Mouse (Mus musculus): Measurements from ENCODE around the gene Kirrel. TPM values are rescaled to one million over a fixed set of nuclear protein-coding genes. Genes with fewer than 3 reads are reported as not detected.

Kirrel gene
- polyA plus RNA-seq, 2 experiments, result 11.3 to 46.6 TPM

- Histone ChIP-seq H3K9me3 (ENCODE audit: control insufficient read depth, low read length) (no peaks in the 10 kb centered on the region), H3K4me2 (replicated peaks; ENCODE audit: low read depth, low read length, severe bottlenecking) (no peak overlapping the region), H3K27me3 (ENCODE audit: control insufficient read depth, insufficient read depth, low read length) (no peaks in the 10 kb centered on the region), H3K4me1 (ENCODE audit: control insufficient read depth, insufficient read depth, low read length) (peaks cover 88% of the 10 kb centered on the region), H3K4me3 (replicated peaks; ENCODE audit: low read length) (no peak overlapping the region), H3K9ac (ENCODE audit: low read depth, low read length, severe bottlenecking) (no peak overlapping the region), H3K27ac (replicated peaks; ENCODE audit: low read depth, low read length) (peak overlapping the region; percentile 21), H3K36me3 (ENCODE audit: control insufficient read depth, insufficient read depth, low read length) (no peaks in the 10 kb centered on the region; the same call in 1 of the 2 replicates)
- WGBS, result 51% methylated on average over 15 of the region's 15 CpGs
- DNase-seq (ENCODE audit: low spot score), result no peak
- TF ChIP-seq POLR2A (IDR thresholded peaks at IDR 0.05; ENCODE audit: borderline replicate concordance, extremely low read depth, insufficient read depth, insufficient read length), result no peak
- no peak for ATAC-seq (ENCODE audit: low FRiP score, low read depth)
Measured at GRCm38 (mm10) chr3:87154398-87155287, 19.9 kb downstream of the Kirrel start.

- Histone ChIP-seq H3K9me3 (ENCODE audit: control insufficient read depth, low read length) (no peaks in the 10 kb centered on the region), H3K9ac (ENCODE audit: low read depth, low read length, severe bottlenecking) (no peak overlapping the region), H3K27me3 (ENCODE audit: control insufficient read depth, insufficient read depth, low read length) (no peaks in the 10 kb centered on the region), H3K27ac (replicated peaks; ENCODE audit: low read depth, low read length) (peak overlapping the region; percentile 53), H3K36me3 (ENCODE audit: control insufficient read depth, insufficient read depth, low read length) (no peaks in the 10 kb centered on the region; the same call in 1 of the 2 replicates), H3K4me1 (ENCODE audit: control insufficient read depth, insufficient read depth, low read length) (peaks cover 82% of the 10 kb centered on the region), H3K4me2 (replicated peaks; ENCODE audit: low read depth, low read length, severe bottlenecking) (no peak overlapping the region), H3K4me3 (replicated peaks; ENCODE audit: low read length) (no peak overlapping the region)
- DNase-seq (ENCODE audit: low spot score) (no peak), ATAC-seq (ENCODE audit: low FRiP score, low read depth) (no peak)
- WGBS, result 43% methylated on average over 2 of the region's 2 CpGs
- no peak for TF ChIP-seq POLR2A (IDR thresholded peaks at IDR 0.05; ENCODE audit: borderline replicate concordance, extremely low read depth, insufficient read depth, insufficient read length)
Measured at GRCm38 (mm10) chr3:87153038-87153437, 21.5 kb downstream of the Kirrel start.

- Histone ChIP-seq H3K27ac (replicated peaks; ENCODE audit: low read depth, low read length) (peak overlapping the region; percentile 98), H3K4me1 (ENCODE audit: control insufficient read depth, insufficient read depth, low read length) (peaks cover 78% of the 10 kb centered on the region), H3K4me2 (replicated peaks; ENCODE audit: low read depth, low read length, severe bottlenecking) (no peak overlapping the region), H3K4me3 (replicated peaks; ENCODE audit: low read length) (no peak overlapping the region), H3K9me3 (ENCODE audit: control insufficient read depth, low read length) (no peaks in the 10 kb centered on the region), H3K27me3 (ENCODE audit: control insufficient read depth, insufficient read depth, low read length) (no peaks in the 10 kb centered on the region), H3K9ac (ENCODE audit: low read depth, low read length, severe bottlenecking) (no peak overlapping the region), H3K36me3 (ENCODE audit: control insufficient read depth, insufficient read depth, low read length) (peaks cover under 1% of the 10 kb centered on the region; the same call in 1 of the 2 replicates)
- DNase-seq (ENCODE audit: low spot score) (no peak), ATAC-seq (ENCODE audit: low FRiP score, low read depth) (no peak)
- TF ChIP-seq POLR2A (IDR thresholded peaks at IDR 0.05; ENCODE audit: borderline replicate concordance, extremely low read depth, insufficient read depth, insufficient read length), result no peak
- 81% methylated on average over 4 of the region's 4 CpGs for WGBS
Measured at GRCm38 (mm10) chr3:87152111-87152738, 22.3 kb downstream of the Kirrel start.

- Histone ChIP-seq H3K27me3 (ENCODE audit: control insufficient read depth, insufficient read depth, low read length) (no peaks in the 10 kb centered on the region), H3K9me3 (ENCODE audit: control insufficient read depth, low read length) (no peaks in the 10 kb centered on the region), H3K4me2 (replicated peaks; ENCODE audit: low read depth, low read length, severe bottlenecking) (peak overlapping the region; percentile 45), H3K9ac (ENCODE audit: low read depth, low read length, severe bottlenecking) (peak overlapping the region; percentile 38), H3K27ac (replicated peaks; ENCODE audit: low read depth, low read length) (peak overlapping the region; percentile 98), H3K4me1 (ENCODE audit: control insufficient read depth, insufficient read depth, low read length) (peaks cover 71% of the 10 kb centered on the region), H3K4me3 (replicated peaks; ENCODE audit: low read length) (no peak overlapping the region), H3K36me3 (ENCODE audit: control insufficient read depth, insufficient read depth, low read length) (peaks cover 7% of the 10 kb centered on the region)
- 36% methylated on average over 2 of the region's 2 CpGs for WGBS
- no peak for TF ChIP-seq POLR2A (IDR thresholded peaks at IDR 0.05; ENCODE audit: borderline replicate concordance, extremely low read depth, insufficient read depth, insufficient read length)
- ATAC-seq (ENCODE audit: low FRiP score, low read depth) (no peak), DNase-seq (ENCODE audit: low spot score) (no peak)
Measured at GRCm38 (mm10) chr3:87151294-87151826, 23.2 kb downstream of the Kirrel start.

- no peaks in the 10 kb centered on the region for H3K9me3 ChIP-seq (ENCODE audit: control insufficient read depth, low read length)
- ATAC-seq (ENCODE audit: low FRiP score, low read depth) (peak; percentile 91), DNase-seq (ENCODE audit: low spot score) (peak; percentile 91)
- peak overlapping the region; percentile 45 for H3K4me2 ChIP-seq (replicated peaks; ENCODE audit: low read depth, low read length, severe bottlenecking)
- TF ChIP-seq POLR2A (IDR thresholded peaks at IDR 0.05; ENCODE audit: borderline replicate concordance, extremely low read depth, insufficient read depth, insufficient read length), result no peak
- H3K27me3 ChIP-seq (ENCODE audit: control insufficient read depth, insufficient read depth, low read length), result no peaks in the 10 kb centered on the region
- no peak overlapping the region for H3K4me3 ChIP-seq (replicated peaks; ENCODE audit: low read length)
- peaks cover 69% of the 10 kb centered on the region for H3K4me1 ChIP-seq (ENCODE audit: control insufficient read depth, insufficient read depth, low read length)
- 2% methylated on average over 16 of the region's 16 CpGs for WGBS
- H3K9ac ChIP-seq (ENCODE audit: low read depth, low read length, severe bottlenecking), result peak overlapping the region; percentile 38
- H3K27ac ChIP-seq (replicated peaks; ENCODE audit: low read depth, low read length), result peak overlapping the region; percentile 98
- peaks cover 9% of the 10 kb centered on the region for H3K36me3 ChIP-seq (ENCODE audit: control insufficient read depth, insufficient read depth, low read length)
Measured at GRCm38 (mm10) chr3:87150689-87151244, 23.8 kb downstream of the Kirrel start.
